Mouse (Mus musculus): Measurements from ENCODE around the gene Tspan5. TPM values are rescaled to one million over a fixed set of nuclear protein-coding genes. Genes with fewer than 3 reads are reported as not detected.
A peak's percentile ranks its signal among the peaks of the same experiment; 100 is the strongest.

The Tspan5 gene
- polyA plus RNA-seq, 1 experiment from 2014 or later = 21.9 TPM

GRCm38 (mm10) chr3:138826243-138826800, 84.3 kb downstream of the Tspan5 start:
- WGBS = 77% methylated on average over 8 of the region's 8 CpGs
- no peak for DNase-seq (ENCODE audit: low spot score)

GRCm38 (mm10) chr3:138832827-138833517, 91.0 kb downstream of the Tspan5 start:
- DNase-seq (ENCODE audit: low spot score) (no peak), ATAC-seq (ENCODE audit: low FRiP score, low TSS enrichment) (no peak)
- no peaks in the 10 kb centered on the region for H3K27me3 ChIP-seq (ENCODE audit: control insufficient read depth, insufficient read depth, low read length)
- no peaks in the 10 kb centered on the region for H3K9me3 ChIP-seq (ENCODE audit: control insufficient read depth, low read length)
- no peak overlapping the region for H3K4me2 ChIP-seq (replicated peaks; ENCODE audit: low read depth)
- no peak overlapping the region for H3K4me3 ChIP-seq (ENCODE audit: low read depth, low read length)
- TF ChIP-seq EP300 (optimal IDR thresholded peaks at IDR 0.05) (no peak), CTCF (IDR thresholded peaks at IDR 0.05; ENCODE audit: low read depth) (no peak)
- H3K4me1 ChIP-seq (replicated peaks; ENCODE audit: control insufficient read depth, insufficient read depth) = no peaks in the 10 kb centered on the region; the same call in 1 of the 2 replicates
- H3K36me3 ChIP-seq (ENCODE audit: control insufficient read depth, insufficient read depth, low read length) = no peaks in the 10 kb centered on the region
- 56% methylated on average over 9 of the region's 9 CpGs for WGBS
- no peak overlapping the region for H3K9ac ChIP-seq (ENCODE audit: low read length)
- H3K27ac ChIP-seq (replicated peaks) = no peak overlapping the region

More at GRCm38 (mm10) chr3:138826243-138826800, 84.3 kb downstream of the Tspan5 start:
- no peaks in the 10 kb centered on the region; the same call in 1 of the 2 replicates for H3K4me1 ChIP-seq (replicated peaks; ENCODE audit: control insufficient read depth, insufficient read depth)
- ATAC-seq (ENCODE audit: low FRiP score, low TSS enrichment) = no peak
- H3K27ac ChIP-seq (replicated peaks) = no peak overlapping the region
- no peak overlapping the region for H3K4me2 ChIP-seq (replicated peaks; ENCODE audit: low read depth)
- H3K27me3 ChIP-seq (ENCODE audit: control insufficient read depth, insufficient read depth, low read length) = no peaks in the 10 kb centered on the region
- H3K4me3 ChIP-seq (ENCODE audit: low read depth, low read length) = no peak overlapping the region
- TF ChIP-seq EP300 (optimal IDR thresholded peaks at IDR 0.05) (no peak), CTCF (IDR thresholded peaks at IDR 0.05; ENCODE audit: low read depth) (no peak)
- H3K9me3 ChIP-seq (ENCODE audit: control insufficient read depth, low read length) = no peaks in the 10 kb centered on the region
- H3K9ac ChIP-seq (ENCODE audit: low read length) = no peak overlapping the region
- H3K36me3 ChIP-seq (ENCODE audit: control insufficient read depth, insufficient read depth, low read length) = no peaks in the 10 kb centered on the region

- Histone ChIP-seq H3K27ac (replicated peaks) (no peak overlapping the region), H3K27me3 (ENCODE audit: control insufficient read depth, insufficient read depth, low read length) (no peaks in the 10 kb centered on the region), H3K4me1 (replicated peaks; ENCODE audit: control insufficient read depth, insufficient read depth) (no peaks in the 10 kb centered on the region; the same call in 1 of the 2 replicates), H3K4me2 (replicated peaks; ENCODE audit: low read depth) (no peak overlapping the region), H3K4me3 (ENCODE audit: low read depth, low read length) (no peak overlapping the region), H3K9ac (ENCODE audit: low read length) (no peak overlapping the region), H3K9me3 (ENCODE audit: control insufficient read depth, low read length) (no peaks in the 10 kb centered on the region), H3K36me3 (ENCODE audit: control insufficient read depth, insufficient read depth, low read length) (no peaks in the 10 kb centered on the region)
- WGBS = 75% methylated on average over 11 of the region's 11 CpGs
- TF ChIP-seq EP300 (optimal IDR thresholded peaks at IDR 0.05) (no peak), CTCF (IDR thresholded peaks at IDR 0.05; ENCODE audit: low read depth) (no peak)
- DNase-seq (ENCODE audit: low spot score) (no peak), ATAC-seq (ENCODE audit: low FRiP score, low TSS enrichment) (no peak)
Observed at GRCm38 (mm10) chr3:138834174-138834573, 92.2 kb downstream of the Tspan5 start.

- Histone ChIP-seq H3K4me3 (ENCODE audit: low read depth, low read length) (no peak overlapping the region), H3K27me3 (ENCODE audit: control insufficient read depth, insufficient read depth, low read length) (no peaks in the 10 kb centered on the region), H3K4me2 (replicated peaks; ENCODE audit: low read depth) (no peak overlapping the region), H3K4me1 (replicated peaks; ENCODE audit: control insufficient read depth, insufficient read depth) (no peaks in the 10 kb centered on the region; the same call in 1 of the 2 replicates), H3K27ac (replicated peaks) (no peak overlapping the region), H3K9me3 (ENCODE audit: control insufficient read depth, low read length) (no peaks in the 10 kb centered on the region), H3K9ac (ENCODE audit: low read length) (no peak overlapping the region), H3K36me3 (ENCODE audit: control insufficient read depth, insufficient read depth, low read length) (no peaks in the 10 kb centered on the region)
- WGBS = 65% methylated on average over 5 of the region's 5 CpGs
- no peak for ATAC-seq (ENCODE audit: low FRiP score, low TSS enrichment)
- TF ChIP-seq EP300 (optimal IDR thresholded peaks at IDR 0.05) (no peak), CTCF (IDR thresholded peaks at IDR 0.05; ENCODE audit: low read depth) (peak; percentile 45)
- DNase-seq (ENCODE audit: low spot score) = no peak
Observed at GRCm38 (mm10) chr3:138836937-138837336, 94.9 kb downstream of the Tspan5 start.

- Histone ChIP-seq H3K27me3 (ENCODE audit: control insufficient read depth, insufficient read depth, low read length) (no peaks in the 10 kb centered on the region), H3K36me3 (ENCODE audit: control insufficient read depth, insufficient read depth, low read length) (no peaks in the 10 kb centered on the region), H3K4me3 (ENCODE audit: low read depth, low read length) (no peak overlapping the region), H3K9me3 (ENCODE audit: control insufficient read depth, low read length) (no peaks in the 10 kb centered on the region), H3K27ac (replicated peaks) (no peak overlapping the region), H3K4me1 (replicated peaks; ENCODE audit: control insufficient read depth, insufficient read depth) (no peaks in the 10 kb centered on the region; the same call in 1 of the 2 replicates), H3K9ac (ENCODE audit: low read length) (no peak overlapping the region), H3K4me2 (replicated peaks; ENCODE audit: low read depth) (no peak overlapping the region)
- no peak for DNase-seq (ENCODE audit: low spot score)
- no peak for ATAC-seq (ENCODE audit: low FRiP score, low TSS enrichment)
- TF ChIP-seq EP300 (optimal IDR thresholded peaks at IDR 0.05) = no peak
- TF ChIP-seq CTCF (IDR thresholded peaks at IDR 0.05; ENCODE audit: low read depth) = no peak
- WGBS = 87% methylated on average over 6 of the region's 6 CpGs
Observed at GRCm38 (mm10) chr3:138837651-138838050, 95.7 kb downstream of the Tspan5 start.

GRCm38 (mm10) chr3:138839656-138840055, 97.7 kb downstream of the Tspan5 start:
- no peaks in the 10 kb centered on the region for H3K27me3 ChIP-seq (ENCODE audit: control insufficient read depth, insufficient read depth, low read length)
- no peak overlapping the region for H3K4me2 ChIP-seq (replicated peaks; ENCODE audit: low read depth)
- TF ChIP-seq EP300 (optimal IDR thresholded peaks at IDR 0.05) (no peak), CTCF (IDR thresholded peaks at IDR 0.05; ENCODE audit: low read depth) (no peak)
- 59% methylated on average over 6 of the region's 6 CpGs for WGBS
- H3K9me3 ChIP-seq (ENCODE audit: control insufficient read depth, low read length) = no peaks in the 10 kb centered on the region
- no peak overlapping the region for H3K27ac ChIP-seq (replicated peaks)
- H3K9ac ChIP-seq (ENCODE audit: low read length) = no peak overlapping the region
- H3K4me3 ChIP-seq (ENCODE audit: low read depth, low read length) = no peak overlapping the region
- ATAC-seq (ENCODE audit: low FRiP score, low TSS enrichment) = no peak
- no peaks in the 10 kb centered on the region for H3K36me3 ChIP-seq (ENCODE audit: control insufficient read depth, insufficient read depth, low read length)
- DNase-seq (ENCODE audit: low spot score) = no peak
- peaks cover 2% of the 10 kb centered on the region; the same call in 1 of the 2 replicates for H3K4me1 ChIP-seq (replicated peaks; ENCODE audit: control insufficient read depth, insufficient read depth)
